Mouse (Mus musculus) MEL-GATA-1-ER (cell line): ENCODE measurements at regions not wholly inside any gene's neighbourhood (a gene's known extent, or its start where the extent isn't known, plus 50 kb on each side); places are given as distances from the start of the nearest gene placed in this dataset.
"Not testable (repeated sequence)": the region's sequence is repeated elsewhere in the genome, so short reads cannot be mapped to it uniquely, and the experiment has no call there.

Experiments used
- DNase-seq: peaks from one replicate; pipeline ENCODE4 v3.0.0-alpha.2; 2012; ENCODE audit warnings: low read depth; ENCODE audit errors: extremely low read depth

- DNase-seq = no peak
These were observed 153.7 kb downstream of the Car8 start for GRCm38 (mm10) chr4:8084954-8085639.

GRCm38 (mm10) chr4:8079349-8079748 is 159.5 kb downstream of the Car8 start:
- DNase-seq = no peak

- DNase-seq = no peak
These were observed 165.8 kb downstream of the Car8 start for GRCm38 (mm10) chr4:8072989-8073573.

GRCm38 (mm10) chr4:8070693-8071092 is 168.1 kb downstream of the Car8 start:
- DNase-seq = not testable (repeated sequence)

GRCm38 (mm10) chr4:8068086-8068485 is 170.8 kb downstream of the Car8 start:
- no peak for DNase-seq

- DNase-seq = no peak
These were observed 197.1 kb downstream of the Car8 start for GRCm38 (mm10) chr4:8041776-8042175.

GRCm38 (mm10) chr4:8037863-8038262 is 201.0 kb downstream of the Car8 start:
- DNase-seq = no peak

- DNase-seq = not testable (repeated sequence)
These were observed 205.4 kb downstream of the Car8 start for GRCm38 (mm10) chr4:8033402-8033801.

- peak; percentile 10 for DNase-seq
These were observed 233.7 kb downstream of the Car8 start for GRCm38 (mm10) chr4:8005155-8005554.

- DNase-seq = no peak
These were observed 241.3 kb downstream of the Car8 start for GRCm38 (mm10) chr4:7997575-7997953.

- no peak for DNase-seq
These were observed 241.8 kb downstream of the Car8 start for GRCm38 (mm10) chr4:7996923-7997574.

- no peak for DNase-seq
These were observed 245.9 kb downstream of the Car8 start for GRCm38 (mm10) chr4:7992944-7993343.

GRCm38 (mm10) chr4:7987781-7988180 is 251.1 kb downstream of the Car8 start:
- DNase-seq = no peak

- DNase-seq = no peak
These were observed 251.5 kb downstream of the Car8 start for GRCm38 (mm10) chr4:7987346-7987745.

GRCm38 (mm10) chr4:7984814-7985213 is 254.0 kb downstream of the Car8 start:
- DNase-seq = no peak

- no peak for DNase-seq
These were observed 259.0 kb downstream of the Car8 start for GRCm38 (mm10) chr4:7979772-7980351.

- DNase-seq = no peak
These were observed 261.0 kb downstream of the Car8 start for GRCm38 (mm10) chr4:7977661-7978444.

- no peak for DNase-seq
These were observed 268.6 kb downstream of the Car8 start for GRCm38 (mm10) chr4:7970272-7970671.

- no peak for DNase-seq
These were observed 273.2 kb downstream of the Car8 start for GRCm38 (mm10) chr4:7965663-7966062.

- DNase-seq = no peak
These were observed 277.2 kb downstream of the Car8 start for GRCm38 (mm10) chr4:7961521-7962172.

GRCm38 (mm10) chr4:7960335-7960734 is 278.5 kb downstream of the Car8 start:
- no peak for DNase-seq
